Mouse (Mus musculus): Measurements from ENCODE around the gene Akr1a1.

DNA sequence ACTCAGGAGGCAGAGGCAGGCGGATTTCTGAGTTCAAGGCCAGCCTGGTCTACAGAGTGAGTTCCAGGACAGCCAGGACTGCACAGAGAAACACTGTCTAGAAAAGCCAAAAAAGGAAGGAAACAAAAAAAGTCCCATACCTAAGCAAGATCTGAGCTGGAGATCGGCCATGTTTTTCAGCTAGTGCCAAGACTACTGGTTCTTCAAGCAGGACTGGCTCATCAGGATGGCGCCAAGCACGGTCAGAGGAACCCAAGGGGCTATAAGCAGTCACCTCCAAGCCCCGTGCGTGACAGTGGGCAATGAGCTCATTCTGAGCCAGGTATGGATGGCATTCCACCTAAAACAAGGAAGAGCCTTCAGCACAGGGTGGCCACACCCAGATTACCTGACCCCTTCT is 12.7 kb downstream of the Akr1a1 start:
- TF ChIP-seq EP300 (IDR thresholded peaks at IDR 0.05; ENCODE audit: low read depth), result no peak
- no peak for TF ChIP-seq CTCF (IDR thresholded peaks at IDR 0.05; ENCODE audit: low read depth)
